Mouse (Mus musculus): ENCODE data around the gene Lifr. TPM values are rescaled to one million over a fixed set of nuclear protein-coding genes. Genes with fewer than 3 reads are reported as not detected.

Lifr gene
- polyA plus RNA-seq, 1 experiment from 2014 or later = 19.8 TPM

DNA sequence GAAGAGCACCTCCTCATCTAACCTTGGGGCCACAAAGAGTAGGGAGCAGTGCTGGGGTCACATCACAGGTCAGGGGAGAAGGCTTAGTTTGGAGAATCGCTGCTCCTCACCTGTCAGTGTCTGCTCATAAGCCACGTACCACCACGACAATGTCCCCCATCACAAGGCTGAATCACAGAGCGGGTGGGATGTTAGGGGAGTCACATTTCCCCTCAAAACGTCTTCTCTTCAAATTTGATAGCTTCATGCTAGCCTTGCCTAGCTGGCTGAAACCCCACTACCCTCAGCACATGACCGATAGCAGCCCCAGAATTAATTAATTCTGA lies 126.8 kb downstream of the Lifr start:
- no peaks in the 10 kb centered on the region for H3K4me1 ChIP-seq (ENCODE audit: control insufficient read depth, insufficient read depth, low read length)
- no peak overlapping the region for H3K4me3 ChIP-seq (ENCODE audit: low read depth, low read length)
- no peaks in the 10 kb centered on the region for H3K27me3 ChIP-seq (ENCODE audit: control insufficient read depth, insufficient read depth, low read length)
- no peak overlapping the region for H3K27ac ChIP-seq (replicated peaks; ENCODE audit: low read depth, low read length)
- H3K9ac ChIP-seq (replicated peaks; ENCODE audit: low read length) = no peak overlapping the region
- ATAC-seq (replicated peaks; ENCODE audit: insufficient number of reproducible peaks, low FRiP score, low TSS enrichment, low read depth) (no peak), DNase-seq (ENCODE audit: low spot score) (no peak)
- H3K4me2 ChIP-seq (ENCODE audit: low read depth, low read length) = no peak overlapping the region
- whole genome bisulfite sequencing = 72% methylated on average over 6 of the region's 6 CpGs
- no peaks in the 10 kb centered on the region for H3K9me3 ChIP-seq (replicated peaks; ENCODE audit: control insufficient read depth, low read length)
- H3K36me3 ChIP-seq (replicated peaks; ENCODE audit: control insufficient read depth, insufficient read depth, low read depth, low read length) = no peaks in the 10 kb centered on the region

DNA sequence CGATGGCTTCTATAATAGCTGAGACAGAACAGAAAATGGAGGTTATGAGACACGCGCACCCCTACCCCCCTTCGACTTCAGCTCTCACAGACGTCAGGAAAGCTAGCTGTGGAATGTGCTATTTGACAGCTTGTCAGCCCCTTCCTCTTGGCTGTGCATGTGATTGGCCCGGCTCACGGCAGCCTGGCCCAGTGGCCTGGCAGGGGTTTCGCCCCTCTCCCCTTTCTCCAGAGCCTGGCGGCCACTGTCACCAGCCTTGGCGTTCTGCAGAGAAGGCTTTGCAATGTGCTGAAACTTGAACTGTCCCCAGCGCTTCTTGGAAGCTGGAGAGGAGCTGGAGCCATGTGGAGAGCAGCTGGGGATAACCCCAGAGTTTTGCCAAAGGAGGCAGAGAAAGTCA lies 132.4 kb downstream of the Lifr start:
- ATAC-seq (replicated peaks; ENCODE audit: insufficient number of reproducible peaks, low FRiP score, low TSS enrichment, low read depth) = peak; percentile 64; the same call in 1 of the 2 replicates
- no peaks in the 10 kb centered on the region for H3K27me3 ChIP-seq (ENCODE audit: control insufficient read depth, insufficient read depth, low read length)
- no peak overlapping the region for H3K27ac ChIP-seq (replicated peaks; ENCODE audit: low read depth, low read length)
- no peaks in the 10 kb centered on the region for H3K9me3 ChIP-seq (replicated peaks; ENCODE audit: control insufficient read depth, low read length)
- peak; percentile 29 for DNase-seq (ENCODE audit: low spot score)
- no peaks in the 10 kb centered on the region for H3K36me3 ChIP-seq (replicated peaks; ENCODE audit: control insufficient read depth, insufficient read depth, low read depth, low read length)
- H3K4me2 ChIP-seq (ENCODE audit: low read depth, low read length) = no peak overlapping the region
- WGBS = 26% methylated on average over 11 of the region's 11 CpGs
- no peak overlapping the region for H3K9ac ChIP-seq (replicated peaks; ENCODE audit: low read length)
- no peaks in the 10 kb centered on the region; the same call in 1 of the 2 replicates for H3K4me1 ChIP-seq (ENCODE audit: control insufficient read depth, insufficient read depth, low read length)
- no peak overlapping the region for H3K4me3 ChIP-seq (ENCODE audit: low read depth, low read length)

DNA sequence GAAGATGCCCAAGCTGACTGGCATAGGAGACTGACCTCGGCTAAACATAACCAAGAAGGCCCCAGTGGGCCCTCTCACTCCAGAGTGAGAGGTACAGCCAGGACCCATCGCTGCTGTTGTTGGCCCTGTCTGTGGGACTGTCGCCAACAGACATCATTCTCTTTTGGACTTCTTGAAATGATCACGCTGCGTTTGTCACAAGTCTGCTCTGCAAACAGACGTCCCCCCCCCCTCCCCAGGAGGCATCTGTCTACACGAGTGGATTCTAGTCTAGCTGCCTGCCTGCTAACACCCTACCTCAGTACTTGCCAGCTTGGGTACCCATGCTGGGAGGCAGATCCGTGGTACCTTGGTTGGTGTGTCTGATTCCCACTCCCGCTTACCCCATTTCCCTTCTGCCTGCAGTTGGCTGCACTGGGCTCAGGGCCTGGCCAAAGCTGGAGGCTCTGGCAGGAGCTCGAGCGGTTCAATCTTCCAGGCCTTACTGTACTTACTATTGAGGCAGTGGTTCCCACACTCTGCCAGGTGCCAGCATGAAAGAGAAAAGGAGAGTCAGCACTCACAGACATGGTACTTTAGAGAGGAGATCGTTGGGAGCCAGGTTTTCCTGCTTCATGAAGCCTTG lies 133.8 kb downstream of the Lifr start:
- 84% methylated on average over 12 of the region's 12 CpGs for WGBS
- H3K9ac ChIP-seq (replicated peaks; ENCODE audit: low read length) = no peak overlapping the region
- no peaks in the 10 kb centered on the region; the same call in 1 of the 2 replicates for H3K4me1 ChIP-seq (ENCODE audit: control insufficient read depth, insufficient read depth, low read length)
- no peak overlapping the region for H3K4me3 ChIP-seq (ENCODE audit: low read depth, low read length)
- DNase-seq (ENCODE audit: low spot score) (no peak), ATAC-seq (replicated peaks; ENCODE audit: insufficient number of reproducible peaks, low FRiP score, low TSS enrichment, low read depth) (no peak)
- H3K27me3 ChIP-seq (ENCODE audit: control insufficient read depth, insufficient read depth, low read length) = no peaks in the 10 kb centered on the region
- H3K4me2 ChIP-seq (ENCODE audit: low read depth, low read length) = no peak overlapping the region
- H3K36me3 ChIP-seq (replicated peaks; ENCODE audit: control insufficient read depth, insufficient read depth, low read depth, low read length) = no peaks in the 10 kb centered on the region
- no peak overlapping the region for H3K27ac ChIP-seq (replicated peaks; ENCODE audit: low read depth, low read length)
- no peaks in the 10 kb centered on the region for H3K9me3 ChIP-seq (replicated peaks; ENCODE audit: control insufficient read depth, low read length)

DNA sequence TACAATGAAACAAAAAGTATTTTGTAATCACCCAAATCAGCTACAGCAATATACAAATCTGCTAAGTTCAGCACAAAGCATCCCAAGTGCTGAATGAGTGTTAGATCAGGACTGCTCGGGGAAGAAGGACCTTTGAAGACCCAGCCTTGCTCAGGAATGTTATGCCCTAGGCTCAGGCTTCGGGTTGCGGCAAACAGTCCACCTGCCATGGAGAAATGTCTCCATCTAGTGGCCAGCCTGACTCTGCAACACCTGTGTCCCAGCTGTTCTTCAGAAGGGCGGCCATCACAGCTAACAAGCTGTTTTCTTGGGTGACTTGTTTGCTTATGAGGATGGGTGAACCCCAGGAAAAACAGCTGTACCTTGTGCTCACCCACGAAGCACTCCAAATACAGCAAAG lies 135.8 kb downstream of the Lifr start:
- 5% methylated on average over 5 of the region's 5 CpGs for WGBS
- Histone ChIP-seq H3K27me3 (ENCODE audit: control insufficient read depth, insufficient read depth, low read length) (no peaks in the 10 kb centered on the region), H3K4me3 (ENCODE audit: low read depth, low read length) (no peak overlapping the region), H3K27ac (replicated peaks; ENCODE audit: low read depth, low read length) (no peak overlapping the region), H3K9me3 (replicated peaks; ENCODE audit: control insufficient read depth, low read length) (no peaks in the 10 kb centered on the region), H3K36me3 (replicated peaks; ENCODE audit: control insufficient read depth, insufficient read depth, low read depth, low read length) (no peaks in the 10 kb centered on the region), H3K9ac (replicated peaks; ENCODE audit: low read length) (no peak overlapping the region), H3K4me2 (ENCODE audit: low read depth, low read length) (no peak overlapping the region), H3K4me1 (ENCODE audit: control insufficient read depth, insufficient read depth, low read length) (no peaks in the 10 kb centered on the region; the same call in 1 of the 2 replicates)
- DNase-seq (ENCODE audit: low spot score) (peak; percentile 92), ATAC-seq (replicated peaks; ENCODE audit: insufficient number of reproducible peaks, low FRiP score, low TSS enrichment, low read depth) (peak; percentile 81)

DNA sequence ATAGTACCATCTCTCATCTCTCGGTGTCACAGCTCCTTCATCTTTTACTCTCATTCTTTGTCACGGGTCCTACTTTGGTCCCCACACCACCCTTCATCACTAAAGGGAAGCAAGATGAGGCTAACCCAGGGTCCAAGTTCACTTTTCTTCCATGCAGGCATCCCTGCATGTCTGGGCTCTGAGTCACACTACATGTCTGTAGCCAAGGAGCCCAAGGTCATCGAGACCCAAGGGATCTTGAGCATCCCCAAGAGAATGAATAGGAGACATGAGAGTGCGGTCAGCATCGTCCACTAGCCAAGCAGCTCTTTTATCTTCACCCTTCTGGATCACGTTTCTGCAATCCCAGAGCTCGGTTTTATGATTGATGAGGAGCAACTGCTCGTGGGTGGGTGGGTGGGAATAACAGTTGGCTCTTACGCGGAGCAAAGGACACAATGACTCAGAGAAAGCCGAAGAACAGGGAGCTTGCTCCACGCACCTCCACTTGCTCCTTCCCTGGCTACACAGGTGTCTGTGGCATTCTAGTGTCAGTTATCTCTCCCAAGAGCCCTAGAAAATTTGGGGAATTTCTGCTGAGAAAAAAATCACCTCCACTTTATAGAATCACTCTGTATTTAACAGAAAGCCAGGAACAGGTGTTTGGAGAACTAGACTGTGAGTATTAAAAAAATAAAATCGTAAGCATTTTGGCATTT lies 143.1 kb downstream of the Lifr start:
- Histone ChIP-seq H3K9ac (replicated peaks; ENCODE audit: low read length) (no peak overlapping the region), H3K27ac (replicated peaks; ENCODE audit: low read depth, low read length) (no peak overlapping the region)
- 88% methylated on average over 13 of the region's 13 CpGs for WGBS

DNA sequence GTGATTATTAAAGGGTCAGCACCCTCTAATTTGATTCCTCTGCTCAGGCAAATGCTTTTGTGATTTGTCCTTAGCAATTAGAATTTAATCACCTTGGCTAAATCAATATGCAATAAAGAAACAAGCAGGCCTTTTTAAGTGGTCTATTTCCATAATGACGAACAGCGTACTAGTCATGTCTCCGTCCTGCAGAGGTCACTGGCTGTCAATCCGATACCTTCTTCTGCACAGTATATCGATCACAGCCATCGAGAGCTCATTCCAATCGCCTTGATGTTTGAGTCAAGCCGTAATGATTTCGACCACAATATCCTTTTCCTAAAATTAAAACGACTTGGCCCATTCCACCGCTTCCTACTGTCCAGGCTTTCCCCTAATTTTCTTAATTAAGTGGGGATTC lies 149.5 kb downstream of the Lifr start:
- Histone ChIP-seq H3K4me3 (ENCODE audit: low read depth, low read length) (no peak overlapping the region), H3K9ac (replicated peaks; ENCODE audit: low read length) (no peak overlapping the region), H3K27me3 (ENCODE audit: control insufficient read depth, insufficient read depth, low read length) (no peaks in the 10 kb centered on the region), H3K36me3 (replicated peaks; ENCODE audit: control insufficient read depth, insufficient read depth, low read depth, low read length) (no peaks in the 10 kb centered on the region), H3K9me3 (replicated peaks; ENCODE audit: control insufficient read depth, low read length) (no peaks in the 10 kb centered on the region), H3K4me1 (ENCODE audit: control insufficient read depth, insufficient read depth, low read length) (no peaks in the 10 kb centered on the region), H3K4me2 (ENCODE audit: low read depth, low read length) (no peak overlapping the region), H3K27ac (replicated peaks; ENCODE audit: low read depth, low read length) (no peak overlapping the region)
- no peak for DNase-seq (ENCODE audit: low spot score)
- no peak for ATAC-seq (replicated peaks; ENCODE audit: insufficient number of reproducible peaks, low FRiP score, low TSS enrichment, low read depth)
- 83% methylated on average over 11 of the region's 11 CpGs for WGBS

More for the DNA sequence above, 143.1 kb downstream of the Lifr start:
- H3K4me1 ChIP-seq (ENCODE audit: control insufficient read depth, insufficient read depth, low read length) = no peaks in the 10 kb centered on the region
- no peak for DNase-seq (ENCODE audit: low spot score)
- H3K36me3 ChIP-seq (replicated peaks; ENCODE audit: control insufficient read depth, insufficient read depth, low read depth, low read length) = no peaks in the 10 kb centered on the region
- no peak overlapping the region for H3K4me3 ChIP-seq (ENCODE audit: low read depth, low read length)
- no peak overlapping the region for H3K4me2 ChIP-seq (ENCODE audit: low read depth, low read length)
- ATAC-seq (replicated peaks; ENCODE audit: insufficient number of reproducible peaks, low FRiP score, low TSS enrichment, low read depth) = no peak
- no peaks in the 10 kb centered on the region for H3K9me3 ChIP-seq (replicated peaks; ENCODE audit: control insufficient read depth, low read length)
- H3K27me3 ChIP-seq (ENCODE audit: control insufficient read depth, insufficient read depth, low read length) = no peaks in the 10 kb centered on the region

DNA sequence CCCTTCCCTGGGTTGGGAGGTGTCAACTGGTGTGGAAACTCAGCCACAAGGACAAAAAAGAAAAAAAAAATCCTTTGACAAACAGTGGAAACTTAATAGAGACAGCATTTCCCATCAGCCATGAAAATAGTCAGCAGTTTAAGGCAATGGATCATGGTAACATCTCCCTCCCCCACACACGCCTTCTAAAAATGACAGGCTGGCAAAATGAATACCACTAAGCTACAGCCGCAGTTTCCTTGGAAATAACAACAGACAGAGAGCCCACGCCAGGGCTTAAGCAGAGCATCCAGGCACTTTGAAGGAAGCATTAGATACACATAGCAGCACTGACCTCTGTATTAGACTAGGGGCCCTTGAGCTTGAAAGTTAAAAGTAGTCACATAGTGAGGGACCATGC lies 150.5 kb downstream of the Lifr start:
- no peak overlapping the region for H3K4me3 ChIP-seq (ENCODE audit: low read depth, low read length)
- DNase-seq (ENCODE audit: low spot score) = no peak
- no peak for ATAC-seq (replicated peaks; ENCODE audit: insufficient number of reproducible peaks, low FRiP score, low TSS enrichment, low read depth)
- no peak overlapping the region for H3K4me2 ChIP-seq (ENCODE audit: low read depth, low read length)
- no peaks in the 10 kb centered on the region for H3K4me1 ChIP-seq (ENCODE audit: control insufficient read depth, insufficient read depth, low read length)
- H3K27ac ChIP-seq (replicated peaks; ENCODE audit: low read depth, low read length) = no peak overlapping the region
- no peaks in the 10 kb centered on the region for H3K36me3 ChIP-seq (replicated peaks; ENCODE audit: control insufficient read depth, insufficient read depth, low read depth, low read length)
- H3K9ac ChIP-seq (replicated peaks; ENCODE audit: low read length) = no peak overlapping the region
- H3K27me3 ChIP-seq (ENCODE audit: control insufficient read depth, insufficient read depth, low read length) = no peaks in the 10 kb centered on the region
- no peaks in the 10 kb centered on the region for H3K9me3 ChIP-seq (replicated peaks; ENCODE audit: control insufficient read depth, low read length)
- 76% methylated on average over 3 of the region's 3 CpGs for WGBS

DNA sequence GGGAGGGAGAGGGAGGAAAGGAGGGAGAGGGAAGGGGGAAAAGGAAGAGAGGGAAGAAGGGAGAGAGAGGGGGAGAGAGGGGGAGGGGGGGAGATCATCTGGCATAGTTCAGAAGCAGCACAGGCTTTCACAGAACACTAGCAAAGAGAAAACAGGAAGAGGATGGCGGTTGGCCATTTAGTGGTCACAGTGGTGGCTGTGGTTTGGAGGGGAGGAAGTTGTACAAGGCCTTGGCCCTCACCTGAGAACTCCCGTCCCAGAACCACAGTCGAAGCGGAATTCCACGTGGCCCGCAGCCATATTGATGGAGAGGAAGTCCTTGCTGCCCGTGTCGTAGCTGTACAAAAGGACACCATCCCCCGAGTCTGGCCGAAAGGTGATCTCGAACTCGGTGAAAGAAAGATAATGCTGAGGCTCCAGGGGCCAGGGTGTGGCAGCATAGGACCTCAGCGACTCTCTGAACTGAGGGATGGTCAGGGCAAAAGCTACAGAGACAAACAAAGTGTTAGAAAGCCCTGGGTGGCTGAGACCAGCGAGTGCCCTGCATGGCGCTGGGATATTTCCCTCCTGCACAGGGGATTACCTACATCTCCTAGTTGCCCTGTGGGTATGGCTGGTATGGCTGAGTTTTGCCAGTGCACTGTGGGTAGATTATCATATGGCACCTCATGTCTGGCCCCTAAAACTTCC lies 151.9 kb downstream of the Lifr start:
- Histone ChIP-seq H3K4me2 (ENCODE audit: low read depth, low read length) (no peak overlapping the region), H3K9me3 (replicated peaks; ENCODE audit: control insufficient read depth, low read length) (no peaks in the 10 kb centered on the region), H3K9ac (replicated peaks; ENCODE audit: low read length) (no peak overlapping the region), H3K36me3 (replicated peaks; ENCODE audit: control insufficient read depth, insufficient read depth, low read depth, low read length) (no peaks in the 10 kb centered on the region), H3K27me3 (ENCODE audit: control insufficient read depth, insufficient read depth, low read length) (no peaks in the 10 kb centered on the region), H3K4me3 (ENCODE audit: low read depth, low read length) (no peak overlapping the region), H3K27ac (replicated peaks; ENCODE audit: low read depth, low read length) (no peak overlapping the region), H3K4me1 (ENCODE audit: control insufficient read depth, insufficient read depth, low read length) (no peaks in the 10 kb centered on the region)
- ATAC-seq (replicated peaks; ENCODE audit: insufficient number of reproducible peaks, low FRiP score, low TSS enrichment, low read depth) (no peak), DNase-seq (ENCODE audit: low spot score) (no peak)
- 77% methylated on average over 15 of the region's 15 CpGs for WGBS

Measured in embryonic facial prominence, embryonic 11.5 days (tissue).